Comparison of ENCODE assay signal across 11 mouse cellular contexts in the genomic region with DNA sequence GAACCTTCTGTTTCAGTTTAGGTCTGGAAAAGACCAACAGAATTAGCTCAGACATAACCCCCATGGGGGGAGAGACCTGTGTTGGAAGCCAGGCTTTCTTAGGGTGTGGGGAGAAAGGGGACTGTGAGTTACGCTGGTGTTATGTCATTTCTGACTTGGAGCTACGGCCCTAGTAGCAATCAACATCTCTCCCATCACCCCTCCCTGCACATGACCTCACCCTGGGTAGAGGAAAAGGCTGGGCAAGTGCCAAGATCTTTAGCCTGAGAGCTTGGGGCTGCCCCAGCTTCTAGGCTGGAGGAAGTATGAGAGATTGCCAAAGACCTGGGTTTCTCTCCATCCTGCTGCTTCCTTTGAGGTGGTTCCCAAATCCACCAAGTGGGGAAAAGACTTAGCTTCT. TPM values are rescaled to one million over a fixed set of nuclear protein-coding genes. Genes with fewer than 3 reads are reported as not detected.
DNase-seq lines count a peak whose midpoint lies in the region; ATAC-seq and TF ChIP-seq lines count a peak whose summit lies in the region.
"Had no signal": no experiment of that assay in that cellular context is flagged by ENCODE, and none has a peak within 500 bp of the region (broad histone marks: within the 10 kb centered on the region; RNA-seq: fewer than 3 reads in every experiment).

No protein-coding gene starts in this region.

- H3K27me3 ChIP-seq in kidney, adult 2 months (replicated peaks; ENCODE audit: control insufficient read depth, insufficient read depth, low read length), result no peaks in the 10 kb centered on the region
- H3K27me3 ChIP-seq in kidney, embryonic 14.5 days (ENCODE audit: control insufficient read depth, insufficient read depth, low read length), result no peaks in the 10 kb centered on the region
- no peaks in the 10 kb centered on the region for H3K27me3 ChIP-seq in heart, postnatal 0 days (ENCODE audit: control insufficient read depth, insufficient read depth, low read length)

- H3K36me3 ChIP-seq in kidney, adult 2 months (ENCODE audit: control insufficient read depth, insufficient read depth, low read length), result no peaks in the 10 kb centered on the region
- no peaks in the 10 kb centered on the region for H3K36me3 ChIP-seq in kidney, embryonic 14.5 days (ENCODE audit: control insufficient read depth, insufficient read depth, low read length)
- no peaks in the 10 kb centered on the region for H3K36me3 ChIP-seq in heart, postnatal 0 days (replicated peaks; ENCODE audit: control insufficient read depth, insufficient read depth, low read length)

- ATAC-seq in kidney, embryonic 14.5 days (ENCODE audit: low FRiP score, low TSS enrichment), result no peak
- ATAC-seq in heart, postnatal 0 days (ENCODE audit: insufficient read depth, low read depth), result peak; percentile 67
- peak; percentile 67 for ATAC-seq in monocyte, adult 5-6 weeks (replicated peaks; ENCODE audit: insufficient number of reproducible peaks, low FRiP score, low TSS enrichment, poor library complexity, severe bottlenecking)

- no peak for TF ChIP-seq CTCF in kidney, adult 2 months (conservative IDR thresholded peaks at IDR 0.05; ENCODE audit: insufficient read depth, insufficient read length, low read depth, low read length)
- no peak for TF ChIP-seq CTCF in heart, postnatal 0 days (IDR thresholded peaks at IDR 0.05; ENCODE audit: low read depth)

- H3K4me1 ChIP-seq in kidney, adult 2 months (ENCODE audit: control insufficient read depth, insufficient read depth, low read length), result no peaks in the 10 kb centered on the region
- no peaks in the 10 kb centered on the region for H3K4me1 ChIP-seq in kidney, embryonic 14.5 days (ENCODE audit: control insufficient read depth, insufficient read depth, low read length)
- no peaks in the 10 kb centered on the region for H3K4me1 ChIP-seq in heart, postnatal 0 days (ENCODE audit: control insufficient read depth, insufficient read depth)

- no peak overlapping the region for H3K4me3 ChIP-seq in kidney, adult 2 months (ENCODE audit: insufficient read depth, low read depth, low read length)
- H3K4me3 ChIP-seq in kidney, embryonic 14.5 days (ENCODE audit: low read length), result no peak overlapping the region
- no peak overlapping the region for H3K4me3 ChIP-seq in heart, postnatal 0 days (ENCODE audit: low read depth, low read length)

- TF ChIP-seq POLR2A in kidney, adult 2 months (IDR thresholded peaks at IDR 0.05; ENCODE audit: low read depth, low read length), result no peak

- peak; percentile 10 for DNase-seq in kidney, adult 2 months
- peak; percentile 35 to 47 for DNase-seq in cerebellum, adult 18-20 months
- peak; percentile 39 for DNase-seq in heart, postnatal 0 days (ENCODE audit: low spot score)
- no peak for DNase-seq in ovary, postnatal 36 days (ENCODE audit: low spot score)
- no peak for DNase-seq in right cerebral cortex, postnatal 10 days (ENCODE audit: low spot score in 2 of 2)
- no peak for DNase-seq in neural tube, embryonic 10.5 days (ENCODE audit: extremely low spot score, low spot score)

- H3K9me3 ChIP-seq in kidney, embryonic 14.5 days (ENCODE audit: control insufficient read depth, low read length), result no peaks in the 10 kb centered on the region
- H3K9me3 ChIP-seq in heart, postnatal 0 days (replicated peaks; ENCODE audit: control insufficient read depth, low read length), result no peaks in the 10 kb centered on the region

- no peak overlapping the region for H3K27ac ChIP-seq in kidney, adult 2 months (ENCODE audit: insufficient read depth, low read depth, low read length)
- H3K27ac ChIP-seq in kidney, embryonic 14.5 days (ENCODE audit: low read depth, low read length), result no peak overlapping the region
- no peak overlapping the region for H3K27ac ChIP-seq in heart, postnatal 0 days (ENCODE audit: low read depth)

- no peak overlapping the region for H3K4me2 ChIP-seq in kidney, embryonic 14.5 days (replicated peaks; ENCODE audit: low read depth, low read length)
- H3K4me2 ChIP-seq in heart, postnatal 0 days (ENCODE audit: low read depth, low read length), result no peak overlapping the region

- TF ChIP-seq EP300 in heart, postnatal 0 days (IDR thresholded peaks at IDR 0.05; ENCODE audit: low read depth), result no peak

- H3K9ac ChIP-seq in kidney, embryonic 14.5 days (ENCODE audit: low read depth, low read length), result no peak overlapping the region
- H3K9ac ChIP-seq in heart, postnatal 0 days (replicated peaks; ENCODE audit: low read depth, low read length), result no peak overlapping the region

- 55% methylated on average over 2 of the region's 2 CpGs for WGBS in kidney, adult 2 months
- 66% methylated on average over 2 of the region's 2 CpGs for WGBS in kidney, embryonic 14.5 days
- WGBS in heart, postnatal 0 days, result 9% methylated on average over 2 of the region's 2 CpGs

RNA-seq across cellular contexts. Expression of gene Csf2, which starts 12.5 kb away (rescaled TPM):
- polyA plus RNA-seq in kidney, adult 2 months (2012; rRNA removed), result not detected in 2 replicates
- not detected in 2 replicates for polyA plus RNA-seq in kidney, embryonic 14.5 days (2014; fragmentation: Nextera tagmentation; extraction: Ambion mirVana)
- total RNA-seq in heart, postnatal 0 days (2014; rRNA removed; ENCODE audit: low replicate concordance), result not detected in 2 replicates
- polyA plus RNA-seq in heart, postnatal 0 days (2015; fragmentation: Nextera tagmentation; extraction: Ambion mirVana), result not detected in 2 replicates
- 1.4 to 2.0 TPM in 2 of 3 replicates, not detected in the other for total RNA-seq in monocyte, adult 5-6 weeks (2017)
- total RNA-seq: ES-E14; left cerebral cortex, postnatal 25 days had no signal
- polyA plus RNA-seq: embryonic facial prominence, embryonic 11.5 days had no signal

RNA-seq across cellular contexts. Expression of gene Il3, which starts 30.1 kb away (rescaled TPM):
- not detected in 2 replicates for polyA plus RNA-seq in kidney, adult 2 months (2012; rRNA removed)
- polyA plus RNA-seq in kidney, embryonic 14.5 days (2014; fragmentation: Nextera tagmentation; extraction: Ambion mirVana), result not detected in 2 replicates
- not detected in 2 replicates for total RNA-seq in heart, postnatal 0 days (2014; rRNA removed; ENCODE audit: low replicate concordance)
- not detected in 2 replicates for polyA plus RNA-seq in heart, postnatal 0 days (2015; fragmentation: Nextera tagmentation; extraction: Ambion mirVana)
- total RNA-seq in monocyte, adult 5-6 weeks (2017), result not detected in 3 replicates
- total RNA-seq: ES-E14; left cerebral cortex, postnatal 25 days had no signal
- polyA plus RNA-seq: embryonic facial prominence, embryonic 11.5 days had no signal

Comparison
In these comparisons a context has a peak if more than half of its experiments do, and no peak if none do; other contexts are left out.
1. DNase-seq: peak in kidney, adult 2 months (single experiment), cerebellum, adult 18-20 months (2 of 2) and heart, postnatal 0 days (single experiment); none in ovary, postnatal 36 days (single experiment), right cerebral cortex, postnatal 10 days (0 of 2) and neural tube, embryonic 10.5 days (single experiment).